Mouse (Mus musculus) small intestine, adult 2 months (tissue): ENCODE results near the gene Tomm40l. TPM values are rescaled to one million over a fixed set of nuclear protein-coding genes. Genes with fewer than 3 reads are reported as not detected.
A peak's percentile ranks its signal among the peaks of the same experiment; 100 is the strongest.

Experiments
- H3K27ac ChIP-seq: fragments of 200-500 bp; 2 replicates; pipeline ENCODE4 v1.5.1; 2012; ENCODE audit warnings: low read depth, low read length, control low read depth, inconsistent platforms; ENCODE audit not compliant: insufficient read depth
- H3K27me3 ChIP-seq: fragments of 200-500 bp; 2 replicates; pipeline ENCODE4 v1.6.1; 2012; ENCODE audit warnings: mild to moderate bottlenecking, moderate library complexity, low read length, inconsistent platforms; ENCODE audit not compliant: control insufficient read depth, insufficient read depth
- H3K36me3 ChIP-seq: fragments of 200-500 bp; 2 replicates; pipeline ENCODE4 v1.6.1; 2012; ENCODE audit warnings: mild to moderate bottlenecking, low read length, control low read depth, inconsistent platforms; ENCODE audit not compliant: control insufficient read depth, insufficient read depth
- H3K4me1 ChIP-seq: fragments of 200-500 bp; 2 replicates; pipeline ENCODE4 v1.6.1; 2012; ENCODE audit warnings: low read length, inconsistent platforms, mixed read lengths; ENCODE audit not compliant: control insufficient read depth, insufficient read depth, insufficient read length
- H3K4me3 ChIP-seq: fragments of 200-500 bp; 2 replicates; pipeline ENCODE4 v1.5.1; 2012; ENCODE audit warnings: low read depth, mild to moderate bottlenecking, control low read depth, inconsistent platforms, low read length, moderate library complexity
- CTCF ChIP-seq: fragments of 200-500 bp; IDR thresholded peaks from 2 replicates; pipeline ENCODE4 v1.5.1; 2012; ENCODE audit warnings: low read depth, mild to moderate bottlenecking, control low read depth, inconsistent platforms, low read length, moderate library complexity, mixed read lengths; ENCODE audit not compliant: insufficient replicate concordance, insufficient read length; ENCODE audit errors: extremely low read depth
- POLR2A ChIP-seq: fragments of 200-500 bp; IDR thresholded peaks from 2 replicates; pipeline ENCODE4 v1.6.1; 2012; ENCODE audit warnings: low read depth, mild to moderate bottlenecking, control low read depth, inconsistent platforms, low read length, moderate library complexity
- WGBS: fragments of 180-500 bp; shearing (Covaris S2); methylation state at CpG from one replicate; pipeline ENCODE4 v1.1.7; 2018; 5-methylcytosine and 5-hydroxymethylcytosine counted together
- polyA plus RNA-seq: library from polyadenylated mRNA; depleted of rRNA; stranded (reverse); fragments of >200 nt; gene quantifications from 2 replicates; pipeline ENCODE4 v1.2.3, GENCODE M21; 2012

The Tomm40l gene
- polyA plus RNA-seq, 1 experiment, result 21.2 TPM

GRCm38 (mm10) chr1:171224857-171225256 lies 2.5 kb upstream of the Tomm40l start, which contains the start of gene Apoa2:
TSS of gene Apoa2 (plus strand) at chr1:171225054.
- 78% methylated on average over 5 of the region's 5 CpGs for WGBS
- peaks cover 5% of the 10 kb centered on the region; the same call in 1 of the 2 replicates for H3K36me3 ChIP-seq
- H3K4me3 ChIP-seq, result no peak within 1 kb of the TSS
- TF ChIP-seq POLR2A (no peak), CTCF (no peak)
- no peaks in the 10 kb centered on the region for H3K27me3 ChIP-seq
- no peak within 1 kb of the TSS for H3K27ac ChIP-seq
- H3K4me1 ChIP-seq, result peaks cover 14% of the 10 kb centered on the region

- Histone ChIP-seq H3K27me3 (no peaks in the 10 kb centered on the region), H3K4me3 (no peak overlapping the region), H3K36me3 (peaks cover 15% of the 10 kb centered on the region), H3K4me1 (peaks cover 14% of the 10 kb centered on the region), H3K27ac (no peak overlapping the region)
- WGBS, result 64% methylated on average over 2 of the region's 2 CpGs
- no peak for TF ChIP-seq POLR2A
- no peak for TF ChIP-seq CTCF
Observed at GRCm38 (mm10) chr1:171223796-171224195, 1.5 kb upstream of the Tomm40l start.

GRCm38 (mm10) chr1:171223168-171223567 lies 854 bp upstream of the Tomm40l start:
- WGBS, result 71% methylated on average over 6 of the region's 6 CpGs
- peak overlapping the region; percentile 84 for H3K4me3 ChIP-seq

GRCm38 (mm10) chr1:171221281-171222193 lies 777 bp downstream of the Tomm40l start:
- 6% methylated on average over 22 of the region's 22 CpGs for WGBS
- Histone ChIP-seq H3K36me3 (peaks cover 34% of the 10 kb centered on the region), H3K27me3 (no peaks in the 10 kb centered on the region), H3K4me3 (peak overlapping the region; percentile 84), H3K4me1 (peaks cover 14% of the 10 kb centered on the region), H3K27ac (0 out of 2 replicates have a peak overlapping the region, but pooled peaks have one; percentile 0)
- TF ChIP-seq CTCF (no peak), POLR2A (no peak)

More at GRCm38 (mm10) chr1:171223168-171223567, 854 bp upstream of the Tomm40l start:
- no peaks in the 10 kb centered on the region for H3K27me3 ChIP-seq
- peaks cover 22% of the 10 kb centered on the region for H3K36me3 ChIP-seq
- peak overlapping the region; percentile 66; the same call in 1 of the 2 replicates for H3K27ac ChIP-seq
- peaks cover 14% of the 10 kb centered on the region for H3K4me1 ChIP-seq
- TF ChIP-seq POLR2A (no peak), CTCF (no peak)

GRCm38 (mm10) chr1:171220871-171221270 lies 1.4 kb downstream of the Tomm40l start:
- H3K4me3 ChIP-seq, result peak overlapping the region; percentile 23
- peaks cover 34% of the 10 kb centered on the region for H3K36me3 ChIP-seq
- H3K27me3 ChIP-seq, result no peaks in the 10 kb centered on the region
- TF ChIP-seq CTCF, result peak; percentile 89; the same call in 1 of the 2 replicates
- no peak for TF ChIP-seq POLR2A
- WGBS, result 7% methylated on average over 10 of the region's 10 CpGs
- 0 out of 2 replicates have a peak overlapping the region, but pooled peaks have one; percentile 0 for H3K27ac ChIP-seq
- peaks cover 14% of the 10 kb centered on the region for H3K4me1 ChIP-seq

GRCm38 (mm10) chr1:171216241-171216955 lies 5.9 kb downstream of the Tomm40l start:
- TF ChIP-seq CTCF (no peak), POLR2A (no peak)
- H3K27ac ChIP-seq, result no peak overlapping the region

More at GRCm38 (mm10) chr1:171216241-171216955, 5.9 kb downstream of the Tomm40l start:
- Histone ChIP-seq H3K27me3 (no peaks in the 10 kb centered on the region), H3K4me3 (no peak overlapping the region), H3K4me1 (peaks cover 14% of the 10 kb centered on the region), H3K36me3 (peaks cover 34% of the 10 kb centered on the region)
- 70% methylated on average over 18 of the region's 18 CpGs for WGBS
